Mouse (Mus musculus) T-cell, adult 66 days (primary cell): ENCODE measurements around the gene Pim2. TPM values are rescaled to one million over a fixed set of nuclear protein-coding genes. Genes with fewer than 3 reads are reported as not detected.

Source experiments
- total RNA-seq, 2 experiments: library from RNA; stranded (reverse); gene quantifications; 3 replicates in 1 of 2; 4 replicates in 1 of 2; pipeline ENCODE4 v1.2.4; 2023

The Pim2 gene
- 100 to 1,000 TPM in 1 of 2 experiments, 10 to 100 TPM in 1; 97.4 to 107 TPM for total RNA-seq

DNA sequence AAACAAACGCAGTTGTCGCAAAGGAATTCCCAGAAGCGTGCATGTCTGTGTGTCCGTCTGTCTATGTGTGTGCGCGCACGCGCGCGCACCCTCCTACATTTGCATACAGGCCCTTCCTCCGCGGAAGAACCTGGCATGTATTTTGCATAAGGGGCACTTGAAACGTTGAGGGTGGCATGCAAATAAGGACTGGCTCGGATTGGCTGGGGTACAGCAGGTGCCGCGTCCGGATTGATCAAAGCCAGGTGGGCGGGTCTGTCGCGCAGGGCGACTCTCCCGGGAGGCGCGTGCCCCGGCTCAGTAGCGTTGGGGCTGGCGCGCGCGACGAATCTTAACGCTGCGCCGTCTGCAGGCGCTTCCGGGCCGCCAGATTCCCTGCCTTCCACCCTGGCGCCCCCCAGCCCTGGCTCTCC lies at the start of gene Pim2:
Gene Pim2 (plus strand): TSS at position 256 of the 413 bp plus-strand sequence.

DNA sequence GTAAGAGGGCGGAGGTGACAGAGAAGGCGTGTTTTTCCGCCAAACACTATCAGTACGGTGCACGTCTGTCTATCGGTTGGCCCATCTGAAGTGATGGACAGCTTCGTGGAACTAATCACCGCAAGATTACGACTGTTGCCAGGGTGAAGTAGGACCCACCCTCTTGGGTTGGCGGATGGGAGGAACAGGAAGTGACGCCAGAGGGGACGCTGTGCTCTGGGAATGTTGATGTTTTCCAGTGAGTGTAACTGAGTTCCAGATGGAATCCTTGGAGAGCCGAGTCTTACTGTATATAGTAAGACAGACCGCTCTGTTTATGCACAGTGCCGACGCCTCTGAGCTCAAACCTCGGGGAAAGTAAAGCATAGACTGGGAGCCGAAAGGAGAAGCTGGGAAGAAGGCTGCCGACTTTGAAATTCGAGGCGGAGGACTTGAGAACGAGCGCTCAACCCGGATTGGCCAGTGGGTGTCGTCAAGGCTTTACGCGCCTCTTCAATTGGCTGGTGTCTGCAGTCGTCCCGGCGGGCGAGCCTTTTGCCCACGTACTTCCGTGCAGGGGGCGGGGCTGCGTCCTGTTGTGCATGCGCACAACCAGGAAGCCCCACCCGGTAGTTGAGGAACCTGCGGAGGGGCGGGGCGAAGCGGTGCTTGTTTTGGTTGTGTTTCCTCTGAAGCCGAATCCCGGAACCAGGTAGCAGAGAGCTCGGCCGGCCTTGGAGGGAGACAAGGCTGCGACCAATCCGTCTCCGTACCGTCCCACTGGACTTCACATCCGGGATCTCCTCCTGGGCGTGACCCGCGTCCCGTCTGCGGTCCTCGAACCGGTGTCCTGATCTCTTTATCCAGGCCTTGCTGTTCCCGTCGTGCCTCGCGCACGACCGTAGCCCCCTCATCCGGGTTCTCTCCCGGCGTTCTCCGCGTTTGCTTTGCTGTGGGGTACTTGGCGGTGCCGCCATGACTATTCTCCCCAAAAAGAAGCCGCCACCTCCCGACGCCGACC lies 36.6 kb upstream of the Pim2 start, which contains the start of gene Otud5:
Gene Otud5 (plus strand): TSS at position 202 of the 1,000 bp plus-strand sequence.

DNA sequence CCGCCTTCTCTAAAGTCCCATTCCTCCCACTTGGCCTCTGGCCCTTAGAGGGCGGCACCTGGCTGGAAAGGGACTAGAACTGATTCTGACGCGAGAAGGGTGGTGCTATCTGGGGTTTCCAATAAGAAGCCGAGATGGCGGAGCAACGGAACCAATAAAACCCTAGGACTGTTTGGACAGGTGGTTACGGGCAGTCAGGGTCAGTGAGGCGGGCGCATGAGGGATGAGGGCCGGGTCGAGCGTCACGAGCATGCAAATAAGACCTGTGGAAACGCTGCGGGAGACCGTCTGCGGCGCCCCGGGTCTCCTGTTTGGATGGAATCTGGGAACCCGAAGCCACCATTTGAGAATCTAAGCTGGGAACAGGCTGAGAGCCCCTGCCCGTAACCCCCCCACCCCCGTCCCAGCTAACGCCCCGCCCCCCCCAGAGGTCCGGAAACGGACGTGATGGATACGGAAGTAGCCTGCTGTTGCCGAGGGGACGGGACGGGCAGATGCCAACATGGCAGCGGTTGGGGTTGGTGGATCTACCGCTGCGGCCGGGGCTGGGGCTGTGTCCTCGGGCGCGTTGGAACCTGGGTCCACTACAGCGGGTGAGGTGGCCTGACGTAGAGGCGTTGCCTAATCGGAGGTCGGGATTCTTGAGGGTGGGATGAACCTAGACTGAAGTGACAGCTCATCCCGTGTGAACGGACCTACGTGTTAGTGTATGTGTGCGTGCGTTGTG lies 5.9 kb downstream of the Pim2 start, which contains the start of gene Slc35a2:
Gene Slc35a2 (plus strand): TSS at position 188 of the 727 bp plus-strand sequence.

DNA sequence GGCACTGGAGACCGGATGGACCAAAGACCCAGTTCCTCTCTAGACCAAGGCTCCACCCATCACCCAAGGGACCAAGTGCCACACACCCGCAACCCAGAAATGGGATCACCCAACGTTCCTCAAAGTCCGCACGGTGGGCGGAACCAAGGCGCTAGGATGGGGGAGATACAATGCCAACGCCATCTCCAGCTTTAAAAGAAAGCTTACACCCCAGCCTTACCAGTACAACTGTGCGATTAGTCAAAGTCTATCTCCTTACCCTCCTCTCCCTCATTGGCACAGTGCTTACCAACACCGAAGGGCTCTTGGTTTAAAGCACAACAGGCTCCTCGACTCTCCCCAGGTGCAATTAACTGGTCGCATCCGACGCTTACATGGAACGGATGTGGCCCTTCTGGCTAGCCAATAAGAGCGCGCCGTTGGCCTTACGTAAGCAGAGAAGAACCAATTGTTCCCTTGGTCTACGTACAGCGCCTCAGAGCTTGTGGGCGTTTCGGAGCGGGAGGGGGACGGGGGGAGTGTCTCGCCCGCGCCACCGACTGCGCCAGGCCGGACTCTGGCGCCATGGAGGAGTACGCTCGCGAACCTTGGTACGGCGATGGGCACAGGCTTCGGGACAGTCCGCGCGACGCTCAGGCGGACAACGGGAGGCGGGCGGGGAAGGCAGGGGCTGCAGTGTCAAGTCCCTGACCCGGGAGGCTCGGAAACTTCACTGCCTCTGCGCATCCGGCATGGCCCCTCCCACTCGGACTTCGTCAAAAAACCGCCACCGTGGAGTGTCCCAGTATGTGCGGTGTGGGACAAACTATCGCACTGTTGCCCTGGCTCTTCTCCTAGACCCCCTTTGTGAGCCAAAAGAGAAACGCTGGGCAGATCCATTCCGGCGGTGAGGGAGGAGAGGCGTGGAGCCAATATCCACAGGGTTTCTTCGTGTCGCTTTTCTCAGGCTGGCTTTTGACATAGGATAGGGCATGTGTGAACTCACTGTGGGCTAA lies 21.1 kb downstream of the Pim2 start, which contains the start of the genes Pqbp1 and Timm17b:
Gene Pqbp1 (minus strand): TSS at position 390 of the 995 bp plus-strand sequence.
Gene Timm17b (plus strand): TSS at position 478 of the 995 bp plus-strand sequence.

DNA sequence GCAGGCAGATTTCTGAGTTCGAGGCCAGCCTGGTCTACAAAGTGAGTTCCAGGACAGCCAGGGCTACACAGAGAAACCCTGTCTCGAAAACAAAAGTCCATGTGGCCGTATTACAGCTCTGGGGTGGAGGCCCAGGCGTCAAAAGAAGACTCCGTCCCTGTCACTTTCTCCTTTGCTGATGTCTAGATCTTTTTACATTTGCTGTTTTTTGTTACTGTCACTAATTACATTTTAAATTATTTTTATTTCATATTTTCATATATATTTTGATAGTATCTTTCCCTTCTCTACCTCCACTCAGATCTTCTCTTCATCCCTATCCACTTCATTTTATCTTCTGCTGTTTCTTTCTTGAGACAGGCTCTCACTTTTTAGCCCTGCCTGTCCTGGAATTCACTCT lies 29.7 kb downstream of the Pim2 start, which contains the start of gene Gm10491:
Gene Gm10491 (minus strand): TSS at position 101 of the 400 bp plus-strand sequence.

DNA sequence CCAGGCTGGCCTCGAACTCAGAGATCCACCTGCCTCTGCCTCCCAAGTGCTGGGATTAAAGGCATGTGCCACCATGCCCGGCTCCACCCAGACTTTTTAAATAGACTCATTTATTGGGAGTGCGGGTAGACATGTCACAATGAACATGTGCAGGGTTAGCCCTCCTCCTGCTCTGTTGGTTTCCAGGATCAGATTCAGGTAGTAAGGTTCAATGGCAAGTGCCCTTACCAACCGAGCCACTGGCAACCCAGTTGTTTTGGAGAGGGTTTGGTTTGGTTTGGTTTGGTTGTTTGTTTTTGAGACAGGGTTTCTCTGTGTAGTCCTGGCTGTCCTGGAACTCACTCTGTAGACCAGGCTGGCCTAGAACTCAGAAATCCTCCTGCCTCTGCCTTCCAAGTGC lies 31.2 kb downstream of the Pim2 start, which contains the start of gene Gm10490:
Gene Gm10490 (plus strand): TSS at position 301 of the 400 bp plus-strand sequence.

DNA sequence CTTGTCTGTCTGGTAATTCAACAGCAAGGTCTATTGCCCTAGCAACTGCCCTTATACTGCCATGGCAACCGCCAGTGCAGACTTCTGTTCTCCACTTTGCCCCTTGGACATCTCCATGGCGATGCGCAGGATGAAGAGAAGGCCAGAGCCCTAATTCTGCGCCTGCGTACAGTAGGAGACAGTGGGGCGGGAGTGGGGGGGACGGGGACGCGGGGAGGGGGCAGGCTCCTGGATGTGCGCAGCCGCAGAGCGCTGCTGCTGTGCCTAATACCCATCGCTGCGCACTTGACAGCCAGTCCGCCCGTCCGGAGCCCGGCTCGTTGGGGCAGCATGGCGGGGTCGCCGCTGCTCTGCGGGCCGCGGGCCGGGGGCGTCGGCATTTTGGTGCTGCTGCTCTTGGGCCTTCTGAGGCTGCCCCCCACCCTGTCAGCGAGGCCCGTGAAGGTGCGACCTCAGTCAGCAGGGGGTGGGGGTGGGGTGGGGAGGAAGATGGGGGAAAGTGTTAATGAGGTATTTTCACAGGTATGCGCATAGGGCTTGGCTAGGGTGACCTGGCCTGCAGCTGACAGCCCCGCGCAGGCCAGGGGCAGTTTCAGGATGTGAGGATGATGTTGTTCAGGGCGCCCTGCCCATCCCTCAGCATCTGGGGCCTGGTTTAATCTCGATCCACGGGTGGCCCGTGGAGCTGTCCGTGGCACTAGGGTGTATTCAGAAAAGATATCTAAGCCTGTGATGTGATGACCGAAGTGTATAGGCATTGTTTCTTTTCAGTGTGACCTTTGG lies 41.7 kb downstream of the Pim2 start, which contains the start of gene Pcsk1n:
Gene Pcsk1n (plus strand): TSS at position 222 of the 783 bp plus-strand sequence.

DNA sequence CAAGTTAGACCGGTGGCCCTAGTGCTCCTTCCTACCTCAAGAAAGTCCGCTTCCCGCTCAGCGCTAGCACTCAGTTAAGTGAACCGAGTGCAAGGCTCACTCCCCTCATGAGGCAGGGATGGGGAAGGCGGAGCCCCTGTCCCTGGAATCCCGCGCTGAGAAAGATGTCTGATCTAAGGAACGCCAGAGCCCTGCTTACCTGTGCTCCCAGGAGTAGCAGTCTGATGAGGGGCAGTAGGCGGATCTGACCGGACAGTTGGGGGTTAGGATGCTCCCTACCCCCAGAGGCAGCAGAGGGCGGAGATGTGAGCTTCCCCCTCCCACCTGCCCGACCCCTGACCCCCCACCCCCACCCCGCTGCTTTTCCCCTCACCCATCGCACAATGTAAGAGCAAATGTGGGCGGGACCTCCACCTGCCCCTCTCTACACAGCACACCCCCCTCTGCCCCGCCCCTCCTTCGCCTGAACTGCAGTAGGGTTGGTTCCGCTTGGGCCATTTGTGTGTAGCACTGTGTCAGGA lies 50.3 kb downstream of the Pim2 start, which contains the start of gene Eras:
Gene Eras (minus strand): TSS at position 338 of the 521 bp plus-strand sequence.

Other genes with a start within 250 kb of the Pim2 start
- 1 to 10 TPM; 1.2 to 1.3 TPM for gene Syp, start 239.8 kb upstream of the Pim2 start, total RNA-seq
- 10 to 100 TPM; 29.7 to 31.5 TPM for gene Prickle3, start 221.0 kb upstream of the Pim2 start, total RNA-seq
- gene Plp2, start 206.9 kb upstream of the Pim2 start, total RNA-seq: 10 to 100 TPM; 40.6 to 42.5 TPM
- not detected for gene Magix, start 197.0 kb upstream of the Pim2 start, total RNA-seq
- gene Gpkow, start 181.1 kb upstream of the Pim2 start, total RNA-seq: 10 to 100 TPM; 46.6 to 47.9 TPM
- gene Wdr45, start 163.9 kb upstream of the Pim2 start, total RNA-seq: 100 to 1,000 TPM in 1 of 2 experiments, 10 to 100 TPM in 1; 96.7 to 116 TPM
- gene Gm45208, start 156.0 kb upstream of the Pim2 start, total RNA-seq: not detected
- 10 to 100 TPM; 18.8 to 20.1 TPM for gene Praf2, start 149.8 kb upstream of the Pim2 start, total RNA-seq
- not detected for gene Ccdc120, start 127.4 kb upstream of the Pim2 start, total RNA-seq
- 10 to 100 TPM; 20.3 to 30.5 TPM for gene Tfe3, start 115.7 kb upstream of the Pim2 start, total RNA-seq
- 100 to 1,000 TPM; 164 to 170 TPM for gene Gripap1, start 88.5 kb upstream of the Pim2 start, total RNA-seq
- gene Kcnd1, start 56.0 kb upstream of the Pim2 start, total RNA-seq: 1 to 10 TPM; 1.4 to 2.0 TPM
- 100 to 1,000 TPM; 176 to 193 TPM for gene Otud5, start 36.9 kb upstream of the Pim2 start, total RNA-seq
- 10 to 100 TPM; 28.5 to 36.5 TPM for gene Slc35a2, start 5.8 kb downstream of the Pim2 start, total RNA-seq
- 10 to 100 TPM; 71.1 to 77.5 TPM for gene Pqbp1, start 21.0 kb downstream of the Pim2 start, total RNA-seq
- gene Timm17b, start 21.1 kb downstream of the Pim2 start, total RNA-seq: 10 to 100 TPM; 38.6 to 42.4 TPM
- not detected for gene Gm10491, start 29.6 kb downstream of the Pim2 start, total RNA-seq
- gene Gm10490, start 31.3 kb downstream of the Pim2 start, total RNA-seq: not detected
- gene Pcsk1n, start 41.6 kb downstream of the Pim2 start, total RNA-seq: not detected
- gene Eras, start 50.3 kb downstream of the Pim2 start, total RNA-seq: not detected
- gene Hdac6, start 69.6 kb downstream of the Pim2 start, total RNA-seq: 10 to 100 TPM; 12.3 to 13.2 TPM
- gene Gata1, start 99.8 kb downstream of the Pim2 start, total RNA-seq: 1 to 10 TPM; 3.8 to 6.8 TPM
- gene Glod5, start 140.2 kb downstream of the Pim2 start, total RNA-seq: under 1 TPM in 1 of 2 experiments, not detected in 1; 0.90 TPM
- gene Suv39h1, start 196.5 kb downstream of the Pim2 start, total RNA-seq: 10 to 100 TPM; 30.9 to 31.8 TPM
- gene Was, start 212.2 kb downstream of the Pim2 start, total RNA-seq: 100 to 1,000 TPM; 107 to 119 TPM